Mouse (Mus musculus) gastrocnemius, adult 2 months (tissue): ENCODE measurements around the gene Ston2. TPM values are rescaled to one million over a fixed set of nuclear protein-coding genes. Genes with fewer than 3 reads are reported as not detected.

Source experiments
- DNase-seq: peaks from one replicate; pipeline ENCODE4 v3.0.0; 2022
- H3K27ac ChIP-seq: fragments of 200-600 bp; 2 replicates; pipeline ENCODE4 v1.8.1; 2022; ENCODE audit warnings: mild to moderate bottlenecking
- H3K4me3 ChIP-seq: fragments of 200-600 bp; 2 replicates; pipeline ENCODE4 v1.8.1; 2022; ENCODE audit warnings: mild to moderate bottlenecking, moderate library complexity
- CTCF ChIP-seq: fragments of 200-600 bp; IDR thresholded peaks from 2 replicates; pipeline ENCODE4 v1.8.1; 2022; ENCODE audit warnings: antibody characterized with exemption, mild to moderate bottlenecking, moderate library complexity
- intact Hi-C: fragments of 180-260 bp; cut with DNase I; formaldehyde crosslinking; loops from one replicate; pipeline ENCODE4 v1.15.1; 2025
- microRNA-seq: library from miRNA; unstranded; fragments of <30 nt; microRNA quantifications from one replicate; pipeline ENCODE4 v1.2.0, GENCODE M21; 2021
- total RNA-seq, 2 experiments: library from RNA; stranded (reverse); gene quantifications; 2 replicates each; pipeline ENCODE4 v1.2.3; 2021

The Ston2 gene
- total RNA-seq, 2 experiments from 2014 or later: 53.3 to 61.6 TPM

DNA sequence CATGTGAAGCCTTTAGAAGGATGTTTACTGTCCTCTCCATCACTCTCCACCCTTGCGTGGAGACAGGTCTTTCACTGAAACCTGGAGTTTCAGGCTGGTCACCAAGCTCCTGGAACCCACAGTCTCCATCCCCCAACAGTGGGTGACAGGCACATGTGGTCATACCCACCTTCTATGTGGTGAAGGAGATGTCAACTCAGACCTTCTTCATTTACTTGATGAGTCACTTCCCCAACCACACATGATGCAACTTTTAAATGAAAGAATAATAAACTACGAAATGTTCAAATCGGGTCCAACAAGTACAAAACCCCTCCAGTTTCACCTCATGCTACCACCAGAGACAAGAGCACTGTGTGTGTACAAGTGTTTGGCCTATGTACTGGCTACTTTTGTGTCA is 203.0 kb downstream of the Ston2 start:
- DNase-seq: no peak
- Histone ChIP-seq H3K4me3 (no peak overlapping the region), H3K27ac (no peak overlapping the region)
- TF ChIP-seq CTCF: no peak
- intact Hi-C loops: no loop called here

DNA sequence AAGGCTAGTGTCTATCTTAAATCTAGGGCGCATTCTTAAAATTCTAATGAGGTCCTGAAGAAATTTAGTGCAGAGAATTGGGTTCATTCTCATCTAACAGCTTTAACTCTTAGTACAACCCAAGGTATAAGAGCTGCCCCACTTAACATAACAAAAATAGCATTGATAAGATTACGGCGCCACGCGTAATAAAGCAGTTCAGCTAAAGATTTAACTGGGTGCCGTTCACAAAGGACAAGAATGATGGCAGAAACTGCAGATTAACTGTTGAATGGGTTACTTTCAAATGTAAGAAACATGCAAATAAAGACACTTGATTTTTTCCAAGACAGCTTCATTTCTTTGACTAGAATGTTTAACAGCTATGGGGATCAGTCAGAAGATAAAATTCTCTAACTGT is 204.8 kb downstream of the Ston2 start:
- DNase-seq: no peak
- intact Hi-C loops: no loop called here
- TF ChIP-seq CTCF: no peak
- H3K27ac ChIP-seq: no peak overlapping the region
- H3K4me3 ChIP-seq: no peak overlapping the region

Small RNAs within 50 kb of the gene (microRNA-seq; reads per million reads assigned to microRNA genes)
- not detected for gene Gm22015

Other genes starting within 250 kb of the Ston2 start
- gene Gtf2a1, start 197.9 kb downstream of the Ston2 start, total RNA-seq: 10 to 100 TPM; 25.2 to 26.0 TPM
- gene Sel1l, start 60.8 kb upstream of the Ston2 start, total RNA-seq: 10 to 100 TPM; 40.8 to 53.3 TPM